Mouse (Mus musculus) neural tube, embryonic 15.5 days (tissue): ENCODE data around the gene BC024978. TPM values are rescaled to one million over a fixed set of nuclear protein-coding genes. Genes with fewer than 3 reads are reported as not detected.

Experiments used
- ATAC-seq: fragments of 200-750 bp; cut with Nextera tagmentation; 2 replicates; pipeline ENCODE4 v1.8.0; 2017; ENCODE audit warnings: mild to moderate bottlenecking, moderate TSS enrichment, moderate library complexity; ENCODE audit not compliant: low FRiP score
- H3K27ac ChIP-seq: fragments of 300-500 bp; sonication (generic); replicated peaks from 2 replicates; pipeline ENCODE4 v1.5.1; 2015; ENCODE audit warnings: mild to moderate bottlenecking, inconsistent platforms
- H3K27me3 ChIP-seq: fragments of 300-500 bp; sonication (generic); replicated peaks from 2 replicates; pipeline ENCODE4 v1.6.1; 2015; ENCODE audit warnings: inconsistent platforms
- H3K36me3 ChIP-seq: fragments of 300-500 bp; sonication (generic); 2 replicates; pipeline ENCODE4 v1.6.1; 2015; ENCODE audit warnings: inconsistent platforms
- H3K4me1 ChIP-seq: fragments of 300-500 bp; sonication (generic); 2 replicates; pipeline ENCODE4 v1.6.1; 2015; ENCODE audit warnings: inconsistent platforms
- H3K4me2 ChIP-seq: fragments of 300-500 bp; sonication (generic); 2 replicates; pipeline ENCODE4 v1.6.1; 2015; ENCODE audit warnings: inconsistent platforms, mild to moderate bottlenecking, moderate library complexity
- H3K4me3 ChIP-seq: fragments of 300-500 bp; sonication (generic); replicated peaks from 2 replicates; pipeline ENCODE4 v1.5.1; 2015; ENCODE audit warnings: mild to moderate bottlenecking, inconsistent platforms
- H3K9ac ChIP-seq: fragments of 300-500 bp; sonication (generic); replicated peaks from 2 replicates; pipeline ENCODE4 v1.6.1; 2015; ENCODE audit warnings: mild to moderate bottlenecking, inconsistent platforms
- H3K9me3 ChIP-seq: fragments of 300-500 bp; sonication (generic); replicated peaks from 2 replicates; pipeline ENCODE4 v1.6.1; 2016; ENCODE audit warnings: inconsistent platforms
- WGBS: fragments of 180-500 bp; shearing (Covaris S2); methylation state at CpG from one replicate; pipeline ENCODE4 v1.1.7; 2015; ENCODE audit warnings: mixed read lengths; 5-methylcytosine and 5-hydroxymethylcytosine counted together
- polyA plus RNA-seq: library from polyadenylated mRNA; unstranded; fragments of >200 nt; fragmentation: Nextera tagmentation; extraction: Ambion mirVana; gene quantifications from 2 replicates; pipeline ENCODE4 v1.2.1, GENCODE M21; 2015

Gene BC024978
- polyA plus RNA-seq, result 3.4 TPM in 2 replicates

DNA sequence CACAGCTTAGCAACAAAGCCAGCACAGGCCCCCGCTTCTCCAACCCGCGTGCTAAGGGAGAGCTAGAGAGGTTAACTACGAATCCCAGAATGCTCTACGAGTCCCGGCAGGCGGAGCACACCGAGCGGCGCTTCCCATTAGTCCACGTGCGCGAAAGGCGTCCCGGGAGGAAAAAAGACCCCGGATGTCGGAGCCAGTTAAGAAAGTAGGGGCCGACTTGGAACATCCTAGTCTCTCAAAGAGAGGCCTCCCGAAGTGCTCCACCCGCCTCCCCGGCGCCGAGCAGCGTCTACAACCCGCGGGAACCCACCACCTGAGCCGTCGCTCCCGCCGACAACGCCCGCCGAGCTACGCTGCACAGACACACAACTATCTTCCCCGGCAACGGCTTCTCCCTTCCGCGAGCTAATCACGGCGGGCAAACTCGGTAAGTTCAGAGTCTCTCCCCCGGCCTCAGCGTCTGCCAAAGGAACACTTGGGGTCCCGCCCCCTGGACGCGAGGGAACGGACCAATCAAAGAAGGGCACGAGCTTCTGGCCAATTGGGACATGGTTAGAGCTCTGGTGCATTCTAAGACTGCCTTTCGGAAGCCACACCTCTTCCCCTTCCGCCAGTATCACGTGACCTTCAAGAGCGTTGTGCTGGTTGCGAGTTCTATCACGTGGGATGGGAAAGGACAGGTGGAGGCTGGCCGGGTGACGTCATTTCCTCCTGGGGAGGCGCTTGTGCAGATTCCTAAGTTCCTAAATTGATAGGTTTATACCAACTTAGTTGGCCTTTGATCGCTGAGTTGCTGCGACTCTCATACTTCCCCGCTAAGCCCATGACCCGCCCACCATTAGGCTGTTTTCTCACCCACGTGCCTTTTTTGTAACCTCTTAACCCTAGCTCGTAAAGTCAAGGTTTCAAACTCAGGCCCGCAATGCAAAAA is at the start of gene BC024978, which contains the start of gene Snrpa:
Gene BC024978 (plus strand): TSS at position 101 of the 931 bp plus-strand sequence.
Gene Snrpa (minus strand): TSS at position 591 of the 931 bp plus-strand sequence.
- Histone ChIP-seq H3K4me1 (peaks cover 34% of the 10 kb centered on the region), H3K36me3 (peaks cover 28% of the 10 kb centered on the region), H3K27ac (peak within 1 kb of the TSS; percentile 99), H3K9ac (peak within 1 kb of the TSS; percentile 91), H3K9me3 (no peaks in the 10 kb centered on the region), H3K4me2 (peak within 1 kb of the TSS; percentile 74), H3K4me3 (peak within 1 kb of the TSS; percentile 97), H3K27me3 (no peaks in the 10 kb centered on the region)
- peak; percentile 98 for ATAC-seq
- WGBS, result under 1% methylated on average over 64 of the region's 64 CpGs

DNA sequence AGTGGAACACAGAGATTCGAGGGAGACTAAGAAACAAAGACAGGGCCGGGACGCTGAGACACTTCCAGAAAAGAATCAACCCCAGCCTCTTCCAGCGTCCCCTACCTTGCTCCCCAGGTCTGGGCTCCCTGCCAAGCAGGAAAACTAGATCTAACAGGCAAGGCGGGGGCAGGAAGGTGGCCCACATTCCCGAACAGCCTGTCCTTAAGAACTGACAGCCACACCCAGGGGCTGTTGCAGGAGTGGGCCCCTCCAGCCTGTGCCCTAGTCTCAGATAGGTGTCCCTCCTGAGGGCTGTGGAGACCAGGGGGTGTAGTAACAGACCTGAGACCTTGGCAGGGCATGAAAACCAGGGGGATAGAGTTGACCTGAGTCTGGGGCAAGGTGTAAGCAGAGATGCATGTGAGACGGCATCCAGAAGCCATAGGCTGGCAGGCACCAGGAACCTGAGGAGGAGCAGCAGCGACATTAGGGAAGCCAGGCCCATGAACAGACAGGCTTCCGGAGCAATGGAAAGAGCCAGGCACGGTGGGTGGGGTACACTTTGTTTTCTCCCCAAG is 42.3 kb upstream of the BC024978 start, which contains the start of gene Cyp2t4:
Gene Cyp2t4 (plus strand): TSS at position 510 of the 560 bp plus-strand sequence.
- WGBS, result 83% methylated on average over 10 of the region's 10 CpGs
- H3K4me2 ChIP-seq, result no peak within 1 kb of the TSS
- H3K27me3 ChIP-seq, result no peaks in the 10 kb centered on the region
- no peaks in the 10 kb centered on the region for H3K4me1 ChIP-seq
- H3K4me3 ChIP-seq, result no peak within 1 kb of the TSS
- H3K9ac ChIP-seq, result no peak within 1 kb of the TSS
- H3K36me3 ChIP-seq, result peaks cover 11% of the 10 kb centered on the region
- ATAC-seq, result no peak
- no peaks in the 10 kb centered on the region for H3K9me3 ChIP-seq
- no peak within 1 kb of the TSS for H3K27ac ChIP-seq

DNA sequence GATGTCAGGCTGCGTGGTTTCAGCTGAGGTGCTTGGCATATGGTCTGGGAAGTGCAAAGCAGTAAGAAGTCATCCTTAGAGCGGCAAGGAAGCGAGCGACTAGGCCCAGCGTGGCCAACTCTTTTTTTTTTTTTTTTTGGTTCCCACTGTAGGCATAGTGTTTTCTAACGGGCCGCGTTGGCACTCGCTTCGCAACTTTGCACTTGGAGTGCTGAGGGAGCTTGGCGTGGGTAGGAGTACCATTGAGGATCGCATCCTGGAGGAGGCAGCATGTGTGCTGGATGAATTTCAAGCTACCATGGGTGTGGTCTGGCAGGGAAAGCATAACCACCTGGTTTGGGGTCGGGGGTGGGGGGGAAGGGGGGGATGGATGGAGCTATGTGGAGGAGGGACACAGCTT is 39.6 kb upstream of the BC024978 start:
- H3K27me3 ChIP-seq, result no peaks in the 10 kb centered on the region
- 85% methylated on average over 13 of the region's 13 CpGs for WGBS
- no peak overlapping the region for H3K9ac ChIP-seq
- H3K36me3 ChIP-seq, result peaks cover 26% of the 10 kb centered on the region
- no peak overlapping the region for H3K27ac ChIP-seq
- no peak overlapping the region for H3K4me2 ChIP-seq
- peaks cover 15% of the 10 kb centered on the region for H3K4me1 ChIP-seq
- no peak overlapping the region for H3K4me3 ChIP-seq
- H3K9me3 ChIP-seq, result no peaks in the 10 kb centered on the region
- no peak for ATAC-seq

DNA sequence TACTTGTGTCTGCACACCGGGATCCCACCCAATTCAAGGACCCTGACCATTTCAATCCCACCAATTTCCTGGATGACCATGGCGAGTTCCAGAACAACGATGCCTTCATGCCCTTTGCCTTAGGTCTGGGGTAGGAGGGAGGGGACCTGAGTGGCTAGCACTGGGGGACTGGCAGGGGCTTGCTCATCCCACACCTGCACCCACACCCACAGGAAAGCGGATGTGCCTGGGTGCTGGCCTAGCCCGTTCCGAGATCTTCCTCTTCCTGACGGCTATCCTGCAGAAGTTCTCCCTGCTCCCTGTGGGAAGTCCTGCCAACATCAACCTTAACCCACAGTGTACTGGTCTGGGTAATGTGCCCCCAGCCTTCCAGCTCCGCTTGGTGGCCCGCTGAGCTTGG is 37.4 kb upstream of the BC024978 start:
- no peak for ATAC-seq

GRCm38 (mm10) chr7:27159256-27159655 is 36.3 kb upstream of the BC024978 start:
- peaks cover 48% of the 10 kb centered on the region for H3K4me1 ChIP-seq
- no peak overlapping the region for H3K9ac ChIP-seq
- H3K4me2 ChIP-seq, result no peak overlapping the region
- no peak for ATAC-seq
- 95% methylated on average over 6 of the region's 6 CpGs for WGBS
- H3K4me3 ChIP-seq, result no peak overlapping the region
- no peaks in the 10 kb centered on the region for H3K27me3 ChIP-seq
- no peaks in the 10 kb centered on the region for H3K9me3 ChIP-seq
- peaks cover 30% of the 10 kb centered on the region for H3K36me3 ChIP-seq
- H3K27ac ChIP-seq, result no peak overlapping the region

More for the DNA sequence above, 37.4 kb upstream of the BC024978 start:
- no peak overlapping the region for H3K4me2 ChIP-seq
- H3K27me3 ChIP-seq, result no peaks in the 10 kb centered on the region
- H3K4me3 ChIP-seq, result no peak overlapping the region
- 95% methylated on average over 9 of the region's 9 CpGs for WGBS
- peaks cover 37% of the 10 kb centered on the region for H3K4me1 ChIP-seq
- no peak overlapping the region for H3K27ac ChIP-seq
- H3K9ac ChIP-seq, result no peak overlapping the region
- peaks cover 30% of the 10 kb centered on the region for H3K36me3 ChIP-seq
- no peaks in the 10 kb centered on the region for H3K9me3 ChIP-seq

DNA sequence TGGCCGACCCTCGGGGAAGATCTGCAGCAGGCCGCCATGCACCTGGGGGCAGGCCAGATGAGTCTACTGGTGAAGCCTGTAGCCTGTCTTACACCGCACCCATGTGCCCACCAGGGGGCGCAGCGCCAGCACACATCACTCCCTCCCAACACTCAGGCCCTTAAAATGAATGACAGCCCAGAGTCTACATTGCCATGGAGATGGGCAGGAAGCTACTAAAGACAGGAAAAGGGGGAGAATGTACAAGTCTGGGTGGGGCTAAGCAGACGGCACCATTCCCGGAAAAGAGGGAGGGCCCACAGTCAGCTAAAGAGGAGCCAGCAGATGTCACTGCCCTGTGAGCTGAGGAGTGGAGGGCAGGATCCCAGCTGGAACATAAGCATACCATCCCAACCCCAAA is 35.7 kb upstream of the BC024978 start:
- H3K9ac ChIP-seq, result no peak overlapping the region
- H3K4me3 ChIP-seq, result no peak overlapping the region
- H3K4me1 ChIP-seq, result peaks cover 54% of the 10 kb centered on the region
- peak; percentile 84 for ATAC-seq
- H3K4me2 ChIP-seq, result peak overlapping the region; percentile 13; the same call in 1 of the 2 replicates
- H3K9me3 ChIP-seq, result no peaks in the 10 kb centered on the region
- 10% methylated on average over 8 of the region's 8 CpGs for WGBS
- no peaks in the 10 kb centered on the region for H3K27me3 ChIP-seq
- H3K36me3 ChIP-seq, result peaks cover 30% of the 10 kb centered on the region
- 0 out of 2 replicates have a peak overlapping the region, but pooled peaks have one; percentile 18 for H3K27ac ChIP-seq

DNA sequence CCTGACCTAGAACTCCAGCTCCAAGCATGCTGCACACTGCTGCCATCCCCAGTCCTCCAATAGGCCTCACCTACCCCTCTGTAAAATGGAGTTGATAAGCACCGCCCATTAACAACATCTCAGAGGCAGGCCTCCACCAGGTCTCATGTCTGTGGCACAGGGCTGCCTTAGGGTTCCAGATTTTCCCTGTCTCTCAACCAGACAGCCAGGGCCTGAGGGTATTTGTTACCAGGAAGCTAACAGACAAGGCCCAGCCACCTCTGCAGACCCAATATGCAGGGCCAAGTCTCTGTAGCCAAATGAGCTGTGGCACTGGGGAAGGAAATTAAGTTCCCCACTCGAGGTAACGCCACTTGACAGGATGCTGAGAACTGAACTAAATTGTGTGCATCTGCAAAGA is 34.7 kb upstream of the BC024978 start:
- H3K4me3 ChIP-seq, result no peak overlapping the region
- peaks cover 64% of the 10 kb centered on the region for H3K4me1 ChIP-seq
- WGBS, result 96% methylated on average over 3 of the region's 3 CpGs
- peaks cover 30% of the 10 kb centered on the region for H3K36me3 ChIP-seq
- no peak for ATAC-seq
- H3K9me3 ChIP-seq, result no peaks in the 10 kb centered on the region
- no peak overlapping the region for H3K9ac ChIP-seq
- no peak overlapping the region for H3K27ac ChIP-seq
- no peak overlapping the region for H3K4me2 ChIP-seq
- no peaks in the 10 kb centered on the region for H3K27me3 ChIP-seq

- H3K9me3 ChIP-seq, result no peaks in the 10 kb centered on the region
- no peak overlapping the region; the same call in 1 of the 2 replicates for H3K4me2 ChIP-seq
- no peaks in the 10 kb centered on the region for H3K27me3 ChIP-seq
- H3K4me3 ChIP-seq, result no peak overlapping the region
- H3K27ac ChIP-seq, result no peak overlapping the region
- 89% methylated on average over 4 of the region's 4 CpGs for WGBS
- no peak overlapping the region for H3K9ac ChIP-seq
- peaks cover 64% of the 10 kb centered on the region for H3K4me1 ChIP-seq
- H3K36me3 ChIP-seq, result peaks cover 30% of the 10 kb centered on the region
- no peak for ATAC-seq
Measured at GRCm38 (mm10) chr7:27161744-27162143, 33.8 kb upstream of the BC024978 start.

DNA sequence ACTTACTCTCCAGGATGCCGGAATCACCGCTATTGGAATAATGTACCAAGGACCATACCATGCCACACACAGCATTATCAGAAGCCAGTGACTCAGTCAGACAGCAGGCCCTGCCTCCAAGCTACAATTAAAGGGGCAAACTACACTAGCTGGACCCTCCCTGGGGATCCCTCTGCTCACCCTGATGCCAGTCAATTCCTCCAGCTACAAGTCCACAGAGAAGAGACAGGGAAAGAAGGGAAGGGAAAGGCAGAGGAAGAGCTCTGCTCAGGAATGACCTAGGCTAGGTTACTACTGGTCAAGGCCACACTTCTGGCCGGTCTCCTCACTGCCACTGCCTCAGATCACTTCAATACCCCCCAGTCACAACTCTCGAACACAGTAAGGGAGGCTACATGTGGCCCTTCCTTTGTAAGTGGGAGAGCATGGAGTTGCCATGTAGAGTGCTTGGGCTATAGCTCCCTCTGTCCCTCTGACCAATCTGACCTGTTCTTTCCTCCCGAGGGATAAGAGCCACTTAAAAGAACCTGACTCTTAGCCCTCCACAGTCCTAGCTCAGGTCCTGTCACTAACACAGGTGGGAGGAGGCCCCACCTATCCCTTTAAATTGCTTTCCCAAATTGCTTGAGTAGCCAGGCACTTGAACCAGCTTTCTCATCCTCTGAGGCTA is 32.7 kb upstream of the BC024978 start:
- Histone ChIP-seq H3K4me1 (peaks cover 72% of the 10 kb centered on the region), H3K27ac (no peak overlapping the region), H3K4me3 (peak overlapping the region; percentile 75; the same call in 1 of the 2 replicates), H3K9ac (peak overlapping the region; percentile 47), H3K36me3 (peaks cover 22% of the 10 kb centered on the region), H3K9me3 (no peaks in the 10 kb centered on the region), H3K27me3 (no peaks in the 10 kb centered on the region), H3K4me2 (peak overlapping the region; percentile 88)
- no peak for ATAC-seq
- WGBS, result 81% methylated on average over 5 of the region's 5 CpGs

GRCm38 (mm10) chr7:27163450-27163805 is 32.2 kb upstream of the BC024978 start:
- WGBS, result 76% methylated on average over 5 of the region's 5 CpGs
- Histone ChIP-seq H3K4me2 (peak overlapping the region; percentile 88), H3K9ac (peak overlapping the region; percentile 47), H3K4me1 (peaks cover 72% of the 10 kb centered on the region), H3K9me3 (no peaks in the 10 kb centered on the region), H3K4me3 (peak overlapping the region; percentile 75), H3K36me3 (peaks cover 17% of the 10 kb centered on the region), H3K27me3 (no peaks in the 10 kb centered on the region), H3K27ac (no peak overlapping the region)
- ATAC-seq, result no peak

DNA sequence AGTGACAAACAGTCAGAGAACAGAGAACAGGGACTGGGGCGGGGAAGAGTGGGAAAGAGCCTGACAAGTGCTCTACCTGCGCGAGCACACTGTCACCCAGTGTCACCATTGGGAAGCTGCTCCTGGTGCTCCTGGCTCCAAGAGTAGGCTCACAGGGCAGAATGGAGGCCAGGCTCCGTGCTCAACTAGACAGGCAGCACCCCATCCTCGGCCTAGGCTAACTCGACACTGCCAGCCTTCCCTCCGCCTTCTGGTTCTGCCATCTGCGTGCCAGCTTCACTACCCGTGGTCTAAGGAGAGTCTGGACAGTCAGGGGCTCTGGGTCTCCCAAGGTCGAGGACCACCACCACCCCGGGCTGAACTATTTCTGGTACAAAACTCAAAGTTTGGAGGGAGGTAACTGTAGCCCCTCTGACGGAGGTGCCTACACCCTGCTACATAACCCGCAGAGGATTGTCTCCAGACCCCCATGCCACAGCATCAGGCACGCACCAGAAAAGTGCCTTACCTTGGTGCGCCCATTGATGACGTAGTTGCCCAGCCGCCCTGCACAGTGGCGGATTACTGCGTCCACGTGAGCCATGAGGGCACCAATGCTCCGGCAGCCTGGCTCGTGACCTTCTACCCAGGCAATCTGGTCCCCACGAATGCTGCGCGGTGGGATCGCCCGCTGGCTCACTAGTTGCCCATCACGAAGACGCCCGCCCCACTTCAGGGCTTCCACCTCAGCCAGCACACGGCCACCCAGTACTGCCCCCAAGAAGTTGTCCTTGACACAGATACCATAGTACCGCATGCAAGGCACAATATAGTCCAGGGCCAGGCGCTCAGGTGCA is 31.3 kb upstream of the BC024978 start:
- WGBS, result 84% methylated on average over 33 of the region's 33 CpGs
- peak overlapping the region; percentile 75 for H3K4me3 ChIP-seq
- ATAC-seq, result no peak
- H3K27ac ChIP-seq, result no peak overlapping the region
- peaks cover 72% of the 10 kb centered on the region for H3K4me1 ChIP-seq
- peak overlapping the region; percentile 88 for H3K4me2 ChIP-seq
- no peaks in the 10 kb centered on the region for H3K27me3 ChIP-seq
- H3K9ac ChIP-seq, result peak overlapping the region; percentile 84
- peaks cover 9% of the 10 kb centered on the region; the same call in 1 of the 2 replicates for H3K36me3 ChIP-seq
- H3K9me3 ChIP-seq, result no peaks in the 10 kb centered on the region
